Comparison of ENCODE assay signal across 7 mouse cellular contexts in the genomic region with DNA sequence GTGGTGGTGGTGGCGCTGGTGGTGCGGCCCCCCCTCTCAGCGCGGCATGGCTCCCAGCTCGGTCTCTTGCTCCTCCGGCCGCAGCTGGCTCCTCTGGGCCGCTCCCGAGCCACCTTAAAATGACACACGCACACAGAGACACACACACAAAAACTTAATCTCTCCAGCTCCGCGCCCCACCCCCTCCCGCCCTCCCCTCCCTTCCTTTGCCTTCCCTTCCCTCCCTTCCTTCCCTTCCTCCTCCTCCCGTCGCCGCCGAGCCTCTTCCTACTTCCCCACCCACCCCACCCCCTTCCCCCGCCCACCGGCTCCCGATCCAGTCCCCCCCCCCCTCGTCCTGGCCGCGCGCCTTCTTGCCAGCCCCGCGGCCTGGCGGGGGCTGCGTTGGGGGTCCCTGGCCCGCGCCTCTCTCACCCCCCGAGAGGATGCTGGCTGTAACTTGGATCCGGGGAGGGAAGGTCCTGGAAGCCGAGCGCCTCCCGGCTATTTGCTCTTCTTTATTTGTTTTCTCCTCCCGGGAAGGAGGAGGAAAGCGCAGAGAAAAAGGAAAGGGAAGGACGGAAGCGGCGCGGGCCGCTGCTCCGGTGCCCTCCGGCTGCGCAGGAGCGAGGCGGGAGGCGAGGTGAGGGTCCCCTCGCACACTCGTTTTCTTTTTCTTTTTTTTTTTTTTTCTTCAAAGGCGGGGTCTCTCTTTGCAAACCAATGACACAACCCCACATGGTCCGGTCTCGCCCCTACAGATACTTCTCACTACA. TPM values are rescaled to one million over a fixed set of nuclear protein-coding genes. Genes with fewer than 3 reads are reported as not detected.
DNase-seq lines count a peak whose midpoint lies in the region; ATAC-seq and TF ChIP-seq lines count a peak whose summit lies in the region.

A gene (minus strand): TSS at position 107 of the 755 bp plus-strand sequence.

- intact Hi-C loops in gastrocnemius, adult 2 months (cut with DNase I): loop anchor here (2.0 to 5.0 kb wide), 2 partner anchors 65 to 514 kb away; a partner anchor contains a TSS

- H3K9ac ChIP-seq in hindbrain, embryonic 15.5 days: peak within 1 kb of the TSS; percentile 92

- WGBS in hindbrain, embryonic 15.5 days: under 1% methylated on average over 26 of the region's 53 CpGs

- H3K27ac ChIP-seq in gastrocnemius, adult 2 months: peak within 1 kb of the TSS; percentile 93
- peak within 1 kb of the TSS; percentile 95 for H3K27ac ChIP-seq in hindbrain, embryonic 15.5 days (replicated peaks)

- peak; percentile 83 for ATAC-seq in hindbrain, embryonic 15.5 days (ENCODE audit: low FRiP score, low read depth)

- no peaks in the 10 kb centered on the region for H3K27me3 ChIP-seq in hindbrain, embryonic 15.5 days

- H3K4me2 ChIP-seq in hindbrain, embryonic 15.5 days: peak within 1 kb of the TSS; percentile 99

- H3K36me3 ChIP-seq in hindbrain, embryonic 15.5 days: no peaks in the 10 kb centered on the region

- peak within 1 kb of the TSS; percentile 74 for H3K4me3 ChIP-seq in gastrocnemius, adult 2 months
- peak within 1 kb of the TSS; percentile 86 for H3K4me3 ChIP-seq in hindbrain, embryonic 15.5 days

- H3K9me3 ChIP-seq in hindbrain, embryonic 15.5 days: no peaks in the 10 kb centered on the region

- DNase-seq in adipocyte (ENCODE audit: low spot score): peak; percentile 79
- DNase-seq in cerebellum, adult 8-10 months: peak; percentile 63
- peak; percentile 86 for DNase-seq in gastrocnemius, adult 2 months
- peak; percentile 24 to 28 for DNase-seq in left cerebral cortex, adult 8-10 months (ENCODE audit: low spot score in 2 of 2)
- DNase-seq in lung, postnatal 4 days: peak; percentile 73 to 87
- DNase-seq in right cerebral cortex, postnatal 14 days: peak; percentile 50

- no peak for TF ChIP-seq CTCF in gastrocnemius, adult 2 months (IDR thresholded peaks at IDR 0.05)

- peaks cover 36% of the 10 kb centered on the region for H3K4me1 ChIP-seq in hindbrain, embryonic 15.5 days (replicated peaks)

RNA-seq across cellular contexts. Expression of the gene that starts here (rescaled TPM):
- under 1 TPM; 0.15 to 0.33 TPM for total RNA-seq in gastrocnemius, adult 2 months (2021)
- polyA plus RNA-seq in hindbrain, embryonic 15.5 days (2015; fragmentation: Nextera tagmentation; extraction: Ambion mirVana): 23.9 and 28.5 TPM in 2 replicates
- 10 to 100 TPM; 50.6 to 73.1 (median 64.8) TPM for total RNA-seq in left cerebral cortex, adult 8-10 months (2022)

Comparison
In these comparisons a context has a peak if more than half of its experiments do, and no peak if none do; other contexts are left out.
1. Peak in every context shown above with its lines: DNase-seq, ATAC-seq, H3K4me3 ChIP-seq and H3K27ac ChIP-seq.
2. RNA of the gene that starts here (total RNA-seq): 50.6 to 73.1 TPM in left cerebral cortex, adult 8-10 months; 0.15 to 0.33 TPM in gastrocnemius, adult 2 months; every median in the first group is over 10 times any median in the second.
3. Peak in DNase-seq, H3K4me3 ChIP-seq and H3K27ac ChIP-seq in gastrocnemius, adult 2 months; RNA of the gene not detected or under 1 TPM.
4. DNase-seq: peak in every context shown above with its lines; median percentile 86 in gastrocnemius, adult 2 months; 80 in lung, postnatal 4 days; 79 in adipocyte; 63 in cerebellum, adult 8-10 months; 50 in right cerebral cortex, postnatal 14 days; 26 in left cerebral cortex, adult 8-10 months.